Mouse (Mus musculus): ENCODE data around the gene Man2c1.
A peak's percentile ranks its signal among the peaks of the same experiment; 100 is the strongest.

Man2c1 gene

GRCm38 (mm10) chr9:57158013-57158470 is 27.6 kb downstream of the Man2c1 start, which contains the start of gene Commd4:
TSS of gene Commd4 (minus strand) at chr9:57158331.
- peak; percentile 99 for DNase-seq

GRCm38 (mm10) chr9:57158506-57158905 is 28.0 kb downstream of the Man2c1 start:
- no peak for DNase-seq

- DNase-seq: peak; percentile 64
These were observed 32.0 kb downstream of the Man2c1 start for GRCm38 (mm10) chr9:57162496-57162895.

DNA sequence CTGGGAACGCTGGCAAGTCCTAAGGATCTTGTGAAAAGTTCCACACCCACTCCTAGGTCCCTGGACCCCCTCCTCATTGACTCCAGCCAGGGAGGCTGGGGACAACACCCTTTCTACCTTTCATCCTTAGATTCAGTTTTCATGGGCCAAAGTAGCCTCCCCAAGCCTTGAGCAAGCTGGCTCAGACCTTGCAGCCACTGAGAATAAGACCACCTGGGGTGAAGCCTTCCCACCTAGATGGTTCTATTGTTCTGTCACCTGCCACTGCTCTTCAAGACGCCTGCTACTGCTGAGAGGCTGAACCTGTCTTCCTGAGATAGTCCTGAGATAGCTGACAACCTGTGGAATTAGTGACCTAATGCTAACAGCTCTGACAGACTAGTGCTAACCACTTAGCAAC is 32.6 kb downstream of the Man2c1 start:
- DNase-seq: no peak

GRCm38 (mm10) chr9:57166173-57166572 is 35.7 kb downstream of the Man2c1 start:
- DNase-seq: no peak

DNA sequence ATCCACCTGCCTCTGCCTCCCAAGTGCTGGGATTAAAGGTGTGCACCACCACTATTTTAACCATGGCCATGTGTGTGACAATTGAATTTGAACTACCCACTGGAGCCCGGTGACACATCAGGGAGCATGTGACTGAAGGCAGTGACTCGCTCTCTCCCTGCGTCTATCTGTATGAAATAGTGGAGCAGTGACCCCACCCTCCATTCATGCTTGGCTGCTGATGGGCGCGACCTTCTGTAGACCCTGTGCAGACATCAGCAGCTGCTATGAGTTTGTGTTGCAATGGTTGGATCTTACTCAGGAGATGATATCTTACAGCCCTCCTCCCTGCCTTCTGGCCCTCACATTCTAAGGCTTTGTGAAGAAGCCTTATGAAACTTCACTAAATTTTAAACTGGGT is 37.9 kb downstream of the Man2c1 start:
- DNase-seq: no peak
